Mouse (Mus musculus) monocyte, adult 2 months (primary cell): ENCODE data around the gene Syt2.

Experiments
- DNase-seq, 2 experiments: peaks; one replicate each; pipeline ENCODE4 v3.0.0; 2022; ENCODE audit warnings: low spot score in 2 of 2, low read depth in 1 of 2

Syt2 gene

DNA sequence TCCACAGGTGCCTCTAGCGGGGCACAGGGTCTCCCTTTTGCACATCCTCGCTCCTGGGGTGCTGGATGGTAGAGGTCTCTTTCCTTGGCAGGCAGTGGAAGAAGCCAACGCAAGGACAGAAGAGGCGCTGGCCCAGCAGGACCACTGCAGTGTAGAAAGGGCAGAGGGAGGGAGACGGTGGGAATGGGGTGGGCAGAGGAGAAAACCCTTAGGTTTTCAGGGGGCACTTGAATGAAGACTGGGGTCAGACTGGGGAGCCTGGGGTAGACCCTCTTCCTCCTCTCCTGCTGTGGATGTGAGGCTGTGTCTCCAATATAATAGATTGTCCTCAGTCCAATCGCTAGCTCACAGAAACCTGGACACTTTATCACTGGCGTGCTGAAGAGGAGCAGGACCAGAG lies 1.1 kb downstream of the Syt2 start:
- DNase-seq = no peak

DNA sequence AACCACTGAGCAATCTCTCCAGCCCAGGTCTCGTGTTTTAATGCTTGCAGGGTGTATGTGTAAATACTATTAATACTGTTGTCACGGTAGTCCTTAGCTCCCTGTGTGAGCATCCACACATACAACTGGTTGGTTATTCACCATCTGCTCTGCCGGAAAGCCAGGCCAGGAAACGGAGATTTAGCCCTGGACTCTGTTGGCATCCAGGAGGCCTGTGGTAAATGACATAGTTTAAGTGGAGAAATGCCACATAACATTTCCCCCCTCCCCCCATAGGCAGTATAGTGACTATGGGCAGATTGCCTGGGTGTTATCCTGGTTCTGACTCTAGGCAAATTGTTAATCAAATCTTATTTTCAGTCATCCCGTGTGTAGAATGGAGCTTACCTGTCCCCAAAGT lies 4.3 kb downstream of the Syt2 start:
- no peak for DNase-seq

DNA sequence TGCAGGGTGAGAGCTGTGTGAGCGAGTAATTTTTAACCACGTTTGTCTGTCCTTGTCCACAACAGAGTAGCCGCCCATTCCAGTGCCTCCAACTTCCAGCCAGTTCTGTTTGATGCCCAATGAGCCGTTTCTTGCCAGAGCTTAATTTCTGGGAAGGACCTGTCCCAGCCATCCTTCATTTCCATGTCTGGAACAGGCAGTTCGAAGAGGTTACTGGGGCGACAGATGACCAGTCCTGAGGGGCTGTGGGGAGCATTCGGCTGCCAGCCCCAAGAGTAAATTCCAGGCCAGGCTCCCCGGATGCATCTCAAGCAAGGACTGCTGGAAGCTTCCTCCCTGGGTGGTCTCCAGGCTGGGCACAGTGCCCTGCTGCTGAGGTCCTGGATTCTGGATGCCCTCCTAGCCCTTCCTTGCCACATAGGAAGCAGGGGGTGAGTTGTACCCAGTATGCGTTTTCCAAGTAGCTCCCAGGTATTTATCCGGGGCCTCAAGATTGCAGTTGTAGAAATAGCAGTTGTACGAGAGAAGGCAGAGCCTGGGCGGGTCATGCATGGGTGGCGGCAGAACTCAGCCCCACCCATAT lies 4.9 kb downstream of the Syt2 start:
- no peak for DNase-seq

DNA sequence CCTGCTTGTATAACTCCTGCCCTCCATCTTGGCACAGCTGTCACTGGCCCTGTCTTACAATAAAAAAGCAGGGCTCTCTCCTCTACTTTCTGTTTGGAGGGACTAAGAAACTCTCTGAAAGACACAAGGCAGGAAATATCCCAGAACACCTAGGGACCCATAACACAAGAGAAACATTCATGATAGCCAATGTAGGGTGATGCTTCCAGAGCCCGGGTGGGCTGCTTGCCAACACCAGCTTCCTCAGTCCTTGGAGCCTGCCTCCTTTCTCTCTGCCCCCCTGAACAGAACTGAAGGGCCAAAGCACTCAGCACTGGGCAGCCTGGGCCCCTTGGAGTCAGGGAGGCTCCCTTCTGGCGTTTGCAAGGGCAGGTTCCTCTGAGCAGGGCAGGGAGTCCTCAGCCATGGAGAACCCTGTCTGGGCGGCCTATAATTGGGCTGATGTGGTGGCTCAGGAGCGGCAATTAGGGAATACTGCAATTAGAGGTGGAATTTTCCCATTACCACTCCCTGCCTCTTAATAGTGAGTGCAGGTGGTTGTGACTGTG lies 5.4 kb downstream of the Syt2 start:
- DNase-seq = no peak

DNA sequence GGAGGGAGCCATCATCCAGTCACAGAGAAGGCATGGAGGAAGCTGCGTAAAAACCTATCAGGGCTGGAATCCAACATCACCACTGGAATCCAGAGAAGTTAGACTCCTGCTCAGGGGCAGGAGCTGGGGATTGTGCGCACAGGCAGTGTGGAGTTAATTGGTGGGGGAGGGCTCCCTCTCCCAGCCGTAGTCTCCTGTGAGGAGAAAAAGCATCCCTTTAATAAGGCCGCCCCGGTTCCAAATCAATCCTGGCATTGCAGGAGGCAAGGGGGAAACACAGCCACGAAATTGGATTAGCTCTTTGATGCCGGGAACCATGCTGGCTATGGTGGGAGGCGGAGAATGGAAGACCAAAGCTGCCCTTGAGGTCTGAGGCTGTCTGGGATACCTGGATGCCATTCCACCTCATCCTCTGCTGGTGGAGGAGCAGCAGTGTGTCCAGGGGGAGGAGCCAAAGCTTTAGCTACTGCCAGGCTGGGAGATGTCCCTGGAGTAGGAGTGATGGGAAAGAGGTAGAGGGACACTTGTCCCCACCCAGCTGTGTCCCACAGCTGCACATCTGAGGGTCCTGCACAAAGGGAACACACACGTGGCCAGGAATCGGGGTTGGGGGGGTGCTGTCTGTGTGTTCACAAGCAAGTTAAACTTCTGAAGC lies 7.3 kb downstream of the Syt2 start:
- no peak for DNase-seq

DNA sequence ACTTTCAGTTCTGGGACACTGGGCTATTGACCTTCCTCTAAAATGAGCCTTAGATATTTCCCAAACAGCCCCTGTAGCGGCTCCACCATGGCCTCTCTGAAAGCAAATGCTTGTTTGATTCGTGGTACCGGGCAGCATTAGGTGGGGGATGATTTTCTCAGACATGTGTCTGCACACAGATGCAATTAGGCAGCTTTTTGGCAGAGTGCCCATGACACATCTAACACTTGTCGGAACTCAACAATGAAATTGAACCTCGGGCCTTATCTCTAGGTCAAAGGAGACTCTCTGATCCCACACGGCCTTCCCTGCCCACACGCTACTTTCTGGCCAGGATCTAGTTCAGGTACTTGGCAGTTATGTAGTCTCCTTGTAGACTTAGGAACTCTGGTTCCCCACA lies 12.4 kb downstream of the Syt2 start:
- no peak for DNase-seq

DNA sequence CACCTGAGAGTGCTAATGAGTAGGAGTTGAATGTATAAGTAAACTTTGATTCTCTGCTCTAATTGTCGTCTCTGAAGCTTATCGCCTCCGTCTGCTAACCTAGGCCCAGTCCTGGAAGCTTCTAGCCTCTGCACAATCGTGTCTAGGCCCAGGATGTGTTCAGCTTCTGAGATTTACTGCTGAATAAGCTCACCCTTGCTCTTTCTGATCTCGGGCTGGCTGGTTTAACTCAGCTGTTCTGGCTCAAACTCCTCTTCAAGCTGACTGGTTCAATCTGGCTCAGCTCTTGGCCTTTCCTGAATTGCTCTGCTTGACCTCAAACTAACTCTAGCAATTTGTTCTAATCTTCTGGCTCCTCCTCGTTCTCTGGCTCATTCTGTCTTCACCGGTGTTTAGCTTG lies 13.7 kb downstream of the Syt2 start:
- no peak for DNase-seq

DNA sequence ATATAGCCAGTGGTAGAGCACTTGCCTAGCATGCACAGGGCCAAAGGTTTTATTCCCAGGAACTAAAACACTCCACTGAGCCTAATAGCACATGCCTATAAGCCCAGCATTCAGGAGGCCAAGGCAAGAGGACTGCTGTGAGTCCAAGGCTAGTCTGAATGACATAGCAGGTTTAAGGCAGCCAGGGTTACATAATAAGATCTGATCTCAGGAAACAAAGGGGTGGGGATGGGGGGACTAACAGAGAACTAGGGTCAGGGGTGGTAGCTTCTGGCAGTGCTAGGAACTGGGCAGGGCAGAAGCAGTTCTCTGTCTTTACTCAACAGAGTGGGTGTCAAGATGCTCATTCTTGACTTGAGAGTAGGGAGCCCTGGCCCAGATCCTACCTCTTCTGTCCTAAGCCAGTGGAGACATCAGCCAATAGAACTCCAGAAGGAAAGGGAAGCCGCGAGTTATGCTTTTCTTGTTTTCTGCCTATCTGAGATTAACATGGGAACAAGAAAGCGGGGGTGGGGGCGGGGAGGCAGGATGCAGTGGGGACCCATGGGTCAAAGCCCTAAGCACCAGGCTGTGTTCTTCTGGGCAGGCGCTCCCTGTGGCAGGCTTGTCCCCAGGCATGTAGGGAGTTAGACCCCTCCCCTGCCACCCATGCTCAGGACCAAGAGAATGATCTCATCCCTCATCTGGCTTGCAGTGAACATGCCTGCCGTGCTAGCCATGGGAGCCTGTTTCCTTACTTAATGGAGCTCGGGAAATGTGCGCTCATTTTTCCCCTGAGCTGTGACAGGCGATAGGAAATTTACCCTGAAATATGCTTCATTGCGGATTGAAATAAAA lies 25.0 kb downstream of the Syt2 start:
- no peak for DNase-seq

DNA sequence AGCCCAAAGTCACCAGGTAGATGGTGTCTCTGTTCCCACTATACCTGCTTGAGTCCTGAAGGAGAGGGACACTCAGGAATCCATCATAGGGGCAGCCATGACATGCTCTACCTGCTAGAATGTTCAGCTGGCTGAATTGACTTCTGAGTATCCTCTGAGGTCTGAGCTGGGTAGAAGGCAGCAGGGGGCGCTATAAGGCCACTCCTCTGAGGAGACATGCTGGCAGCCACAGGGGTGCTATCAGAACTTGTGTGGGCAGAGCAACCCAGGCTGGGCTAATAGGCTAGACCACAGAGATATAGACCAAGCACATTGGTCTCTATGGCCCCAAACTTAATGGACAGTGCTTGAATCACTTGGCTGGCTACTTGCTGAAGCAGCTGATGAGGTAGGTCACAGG lies 27.8 kb downstream of the Syt2 start:
- peak in 1 of 2 experiments; percentile 39 for DNase-seq

DNA sequence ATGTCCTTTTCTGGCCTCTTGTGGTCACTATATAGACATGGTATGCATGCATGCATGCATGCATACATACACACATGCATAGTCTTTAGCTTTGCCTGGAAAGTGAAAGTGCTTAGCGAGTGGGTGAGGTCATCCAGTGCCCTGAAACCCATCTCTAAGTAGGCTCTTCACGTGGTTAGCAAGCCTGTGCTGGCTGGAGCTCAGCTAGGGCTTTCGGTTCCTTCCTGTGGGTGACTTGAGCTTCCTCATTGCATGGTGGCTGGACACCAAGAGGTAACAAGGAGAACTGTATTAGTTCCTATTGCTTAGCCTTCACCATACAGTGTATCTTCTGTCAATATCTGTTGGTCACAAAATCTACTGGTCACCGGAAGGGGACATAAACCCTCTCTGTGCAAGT lies 33.0 kb downstream of the Syt2 start:
- DNase-seq = peak; percentile 58 to 64

DNA sequence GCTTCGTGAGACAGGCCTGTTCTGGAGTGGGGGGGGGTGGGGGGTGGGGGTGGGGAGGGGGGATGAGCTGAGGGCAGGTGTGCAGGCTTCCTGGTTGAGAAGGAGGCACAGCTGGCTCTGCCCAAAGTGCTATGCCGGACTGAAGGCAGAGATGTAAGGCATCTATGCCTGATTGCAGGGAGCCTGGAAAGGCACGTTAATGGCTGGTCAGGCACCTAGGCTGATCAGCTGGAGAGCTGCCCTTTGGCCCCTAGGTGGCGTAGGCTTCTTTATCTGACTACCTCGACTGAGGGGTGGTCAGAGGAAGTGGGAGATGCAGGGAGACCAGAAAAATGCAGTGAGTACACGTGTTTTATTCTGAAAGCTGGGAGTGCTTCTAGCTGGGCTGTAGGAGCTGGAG lies 34.1 kb downstream of the Syt2 start:
- DNase-seq = no peak

DNA sequence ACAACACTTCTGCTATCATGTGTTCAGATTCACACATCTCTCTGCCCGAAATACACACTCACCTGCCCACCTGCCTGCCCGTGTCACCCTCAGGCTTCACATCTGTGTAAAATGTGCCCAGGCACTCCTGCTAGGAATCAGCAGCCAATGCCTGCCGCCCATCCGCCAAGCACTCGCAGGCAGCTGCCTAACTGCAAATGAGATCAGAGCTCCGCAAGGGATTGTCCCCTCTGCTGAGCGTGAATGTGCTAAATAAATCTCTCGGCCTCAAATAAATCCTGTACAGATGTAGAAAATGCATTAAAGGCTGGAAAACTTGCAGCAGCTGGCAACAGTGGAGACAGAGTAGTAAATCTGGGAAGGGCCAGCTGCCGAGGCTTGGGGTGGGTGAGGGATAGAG lies 36.0 kb downstream of the Syt2 start:
- no peak for DNase-seq

DNA sequence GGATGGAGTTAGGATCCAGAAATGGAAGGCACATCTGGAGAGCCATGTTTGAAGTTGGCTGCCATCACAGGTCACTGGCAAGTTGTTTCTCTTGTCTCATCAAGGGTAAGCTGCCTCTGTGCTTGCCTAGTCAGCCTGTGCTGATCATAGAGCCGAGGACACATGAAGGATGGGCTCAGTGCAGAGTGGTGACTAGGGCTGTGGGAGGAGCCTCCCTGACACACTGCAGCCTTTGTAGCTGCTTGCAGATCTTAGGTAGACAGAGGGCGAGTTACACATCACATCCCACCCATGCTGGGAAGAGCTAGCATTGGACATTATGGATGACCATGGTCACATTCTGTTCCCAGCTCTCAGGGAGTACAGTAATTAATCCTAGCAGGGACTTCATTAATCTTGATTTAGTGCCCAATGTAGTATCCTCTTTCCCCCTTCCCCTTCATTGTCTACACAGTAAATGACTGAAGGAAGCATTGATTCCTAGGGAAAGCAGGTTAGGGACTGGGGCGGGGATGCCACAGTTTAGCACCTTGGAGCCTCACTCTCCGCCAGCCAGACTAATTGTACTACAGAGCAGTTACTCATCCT lies 40.5 kb downstream of the Syt2 start:
- no peak for DNase-seq

DNA sequence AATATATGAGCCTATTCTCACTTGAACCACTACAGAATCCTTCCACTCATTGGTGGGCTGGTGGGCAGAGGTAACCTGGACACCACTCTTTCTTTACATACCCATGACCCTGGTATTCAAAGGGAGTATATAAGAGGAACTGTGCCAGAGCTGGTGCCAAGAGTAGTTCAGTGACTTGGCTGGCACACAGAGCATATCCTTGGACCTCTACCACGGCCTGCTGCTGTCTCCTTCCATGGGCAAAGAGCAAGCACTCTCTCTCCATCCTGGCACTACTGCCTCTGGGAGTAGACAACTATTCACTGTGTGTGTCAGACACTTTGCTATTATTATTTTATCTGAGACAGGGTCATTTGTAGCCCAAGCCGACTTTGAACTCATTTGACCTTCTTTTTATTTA lies 49.8 kb downstream of the Syt2 start:
- no peak for DNase-seq

DNA sequence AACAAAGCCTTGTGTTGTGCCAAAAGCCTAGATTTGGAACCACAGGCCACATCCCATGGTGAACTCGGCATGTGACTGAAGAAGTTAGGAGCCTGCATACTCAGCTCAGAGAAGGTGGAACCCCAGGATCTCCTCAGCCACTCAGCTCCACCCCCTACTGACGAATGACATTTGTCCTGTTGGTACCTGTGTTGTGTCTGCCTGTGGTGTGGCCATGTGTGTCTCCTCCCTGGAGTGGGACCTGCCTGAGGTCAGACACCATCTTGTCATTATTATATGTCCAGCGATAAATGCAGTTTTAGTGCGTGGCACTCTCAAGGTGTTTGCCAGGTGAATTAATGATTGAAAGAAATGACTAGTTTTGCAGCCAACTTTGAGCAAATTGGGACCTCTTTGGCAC lies 50.6 kb downstream of the Syt2 start:
- DNase-seq = no peak

DNA sequence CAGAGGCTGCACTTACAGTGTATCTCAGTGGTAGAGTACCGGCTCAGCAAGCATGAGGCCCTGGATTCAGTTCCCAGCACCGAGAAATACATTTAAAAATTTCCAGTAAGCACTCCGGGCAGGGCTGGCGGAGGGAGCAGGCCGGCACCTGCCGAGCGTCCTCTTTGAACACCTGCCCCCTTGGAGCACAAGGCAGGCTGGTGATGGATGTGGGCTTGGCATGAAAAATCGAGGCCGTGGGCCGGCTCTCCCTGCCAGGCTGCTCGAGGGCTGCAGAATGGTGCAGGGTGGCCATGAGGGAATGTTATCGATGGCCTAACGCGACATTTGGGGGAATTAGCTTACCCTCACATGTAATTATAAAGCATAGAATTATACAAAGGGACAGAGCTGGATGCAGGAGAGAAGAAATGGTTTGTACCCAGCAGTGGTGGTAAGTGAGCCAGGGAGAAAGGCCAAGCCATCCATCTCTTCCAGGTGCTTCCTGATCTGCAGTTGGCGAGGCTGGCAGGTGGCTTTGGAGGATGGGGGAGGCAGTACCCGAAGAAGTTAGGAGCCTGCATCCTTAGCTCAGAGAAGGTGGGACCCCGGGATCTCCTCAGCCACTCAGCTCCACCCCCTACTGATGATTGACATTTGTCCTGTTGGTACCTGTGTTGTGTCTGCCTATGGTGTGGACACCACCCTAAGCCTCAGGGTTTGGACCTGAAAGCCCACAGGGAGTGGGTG lies 51.2 kb downstream of the Syt2 start:
- no peak for DNase-seq

DNA sequence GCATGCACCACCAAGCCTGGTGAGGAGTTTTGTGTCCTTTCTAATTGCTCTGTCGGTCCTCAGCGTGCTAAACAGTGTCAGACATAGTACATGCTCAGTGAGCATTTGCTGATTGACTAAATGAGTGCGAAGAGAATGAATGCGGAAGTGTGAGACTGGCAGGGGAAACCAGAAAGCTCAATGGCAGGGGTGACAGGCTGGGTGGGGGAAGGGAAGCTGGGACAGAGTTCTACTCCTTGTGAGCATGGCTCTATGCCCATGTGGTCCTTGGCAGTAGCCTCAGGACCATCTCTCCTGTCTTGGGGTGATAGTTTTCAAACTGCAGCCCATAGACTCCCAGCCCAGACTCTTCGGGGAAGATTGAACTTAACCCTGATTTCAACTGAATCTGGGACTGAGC lies 52.0 kb downstream of the Syt2 start:
- DNase-seq = no peak

DNA sequence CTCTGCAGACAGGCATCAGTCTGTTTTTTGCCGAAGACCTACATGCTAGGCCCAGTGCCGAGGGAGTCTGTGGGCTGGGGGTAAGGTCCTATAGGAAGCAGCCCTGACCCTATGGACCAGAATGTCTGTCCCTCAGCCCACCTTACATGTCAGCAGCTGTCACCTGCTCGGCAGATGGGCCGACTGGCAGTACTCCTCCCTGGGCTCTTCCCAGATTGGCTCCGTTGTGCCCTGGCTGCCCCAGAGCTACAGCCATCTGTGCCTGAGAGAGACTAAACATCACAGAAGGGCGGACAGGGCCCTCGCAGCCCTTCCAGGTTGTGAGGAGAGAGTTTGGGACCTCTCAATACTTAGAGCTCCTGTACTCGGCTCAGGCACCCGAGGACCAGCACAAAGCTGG lies 52.9 kb downstream of the Syt2 start:
- no peak for DNase-seq

DNA sequence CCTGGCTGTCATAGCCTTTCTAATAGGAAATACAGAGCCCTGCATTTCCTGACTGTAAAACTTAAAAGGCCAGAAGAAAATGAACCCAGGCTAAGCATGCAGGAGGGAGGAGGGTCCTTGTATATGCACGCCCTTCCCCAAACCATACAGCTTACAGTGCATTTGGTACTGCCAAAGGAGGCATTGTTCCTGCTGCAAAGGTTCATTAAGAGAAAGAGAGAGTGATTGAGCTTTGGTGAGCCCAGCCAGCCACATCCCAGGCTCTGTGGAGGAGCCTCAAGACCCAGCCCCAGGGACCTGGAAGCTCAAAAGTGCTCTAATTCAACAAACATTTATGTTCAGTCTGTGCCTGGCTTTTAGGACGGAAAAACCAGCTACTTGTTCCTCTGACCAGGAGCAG lies 53.7 kb downstream of the Syt2 start:
- no peak for DNase-seq

DNA sequence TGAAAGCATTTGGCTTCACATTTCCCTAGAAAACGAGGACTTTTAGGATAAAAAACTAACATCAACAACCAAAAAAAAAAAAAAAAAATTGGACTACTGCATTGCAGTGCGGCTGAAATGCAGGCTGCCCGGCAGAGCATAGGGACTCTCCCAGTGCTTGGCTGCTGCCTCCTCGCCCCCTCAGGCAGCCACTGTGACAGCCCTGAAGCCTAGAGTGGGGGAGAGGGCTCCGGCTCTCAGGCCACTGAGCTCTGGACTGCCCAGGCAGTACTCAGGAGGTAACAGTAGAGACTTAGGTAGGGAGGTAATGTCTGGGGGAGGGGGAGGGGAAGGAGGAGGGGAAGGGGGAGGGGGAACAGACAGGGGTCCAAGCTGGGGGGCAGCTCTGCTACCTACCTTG lies 54.2 kb downstream of the Syt2 start:
- no peak for DNase-seq

DNA sequence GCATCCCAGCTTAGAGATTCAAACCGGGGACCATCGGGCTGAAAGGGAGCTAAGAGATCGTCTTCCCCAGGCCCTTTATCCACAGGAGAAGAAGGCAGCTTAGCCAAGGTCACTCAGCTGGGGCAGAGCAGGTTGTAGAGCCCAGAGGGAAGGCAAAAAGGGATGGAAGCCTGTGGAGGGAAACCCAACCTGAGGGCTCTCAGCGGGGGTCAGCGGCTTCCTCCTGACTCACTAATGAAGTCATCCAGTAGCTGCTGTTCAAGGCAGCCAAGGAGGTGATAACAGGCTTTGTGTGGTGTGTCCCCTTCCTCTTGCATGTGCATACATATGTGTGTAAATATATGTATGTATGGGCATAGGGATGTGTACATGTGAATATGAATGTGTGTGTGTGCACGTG lies 54.7 kb downstream of the Syt2 start:
- no peak for DNase-seq
